Mouse (Mus musculus): Measurements from ENCODE around the gene Satl1. TPM values are rescaled to one million over a fixed set of nuclear protein-coding genes. Genes with fewer than 3 reads are reported as not detected.
"Not testable (repeated sequence)": the region's sequence is repeated elsewhere in the genome, so short reads cannot be mapped to it uniquely, and the experiment has no call there.

Satl1 gene
- not detected for total RNA-seq (2018; cell fraction: chromatin; rRNA removed)
- not detected for total RNA-seq (2018; cell fraction: cytosol; rRNA removed)
- not detected for total RNA-seq (2018; cell fraction: nucleus; rRNA removed)
- polyA plus RNA-seq (2018), result not detected in 3 replicates

DNA sequence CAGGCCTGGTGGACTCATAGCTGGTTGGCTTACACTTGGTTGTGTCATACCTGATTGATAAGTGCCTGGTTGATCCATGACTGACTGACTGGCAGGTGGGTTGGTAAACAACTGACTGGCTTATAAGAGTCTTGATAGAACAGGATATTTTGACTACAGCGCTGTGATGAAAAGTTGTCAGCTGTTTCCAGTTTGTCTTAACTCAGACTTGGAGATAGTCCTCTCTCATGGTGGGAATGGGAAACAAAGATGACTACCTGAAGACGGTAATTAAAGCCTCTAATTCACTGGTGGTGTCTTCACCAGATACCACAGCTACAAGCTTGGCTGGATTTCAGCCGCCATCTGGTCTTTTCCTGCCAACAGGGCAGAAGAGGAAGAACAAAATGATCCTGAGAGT is at the start of gene Satl1:
Gene Satl1, minus strand, starts transcription at position 101 of the 400 bp plus-strand sequence.
- H3K79me2 ChIP-seq (ENCODE audit: inconsistent target), result no peaks in the 10 kb centered on the region
- no peak within 1 kb of the TSS for H3K27ac ChIP-seq
- WGBS (ENCODE audit: missing documents), result 87% methylated on average over 3 of the region's 3 CpGs
- H3K36me3 ChIP-seq (ENCODE audit: inconsistent target), result no peaks in the 10 kb centered on the region
- H3K4me3 ChIP-seq (ENCODE audit: inconsistent target), result no peak within 1 kb of the TSS

DNA sequence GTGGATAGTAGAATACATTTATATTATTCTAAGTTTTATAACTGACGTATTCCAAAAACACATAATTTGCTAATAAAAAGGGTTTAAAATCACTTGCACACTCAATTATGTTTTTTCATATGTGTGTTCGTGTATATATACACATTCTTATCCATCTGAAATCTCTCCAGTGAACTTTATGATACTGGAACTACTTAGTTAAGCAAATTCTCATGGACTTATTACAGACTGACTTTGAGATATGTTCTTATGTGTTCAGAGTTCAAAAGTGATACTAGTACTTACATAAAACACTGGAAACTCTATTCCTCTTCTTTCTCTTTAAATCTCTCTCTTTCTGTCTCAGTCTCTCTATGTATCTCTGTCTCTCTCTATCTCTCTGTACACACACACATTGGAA is 31.5 kb upstream of the Satl1 start:
- WGBS (ENCODE audit: missing documents), result 94% methylated on average over 2 of the region's 2 CpGs
- Histone ChIP-seq H3K27ac (no peak overlapping the region), H3K36me3 (ENCODE audit: inconsistent target) (no peaks in the 10 kb centered on the region), H3K79me2 (ENCODE audit: inconsistent target) (no peaks in the 10 kb centered on the region), H3K4me3 (ENCODE audit: inconsistent target) (no peak overlapping the region)

- Histone ChIP-seq H3K27ac (no peak overlapping the region), H3K36me3 (ENCODE audit: inconsistent target) (no peaks in the 10 kb centered on the region), H3K4me3 (ENCODE audit: inconsistent target) (no peak overlapping the region), H3K79me2 (ENCODE audit: inconsistent target) (no peaks in the 10 kb centered on the region)
- WGBS (ENCODE audit: missing documents), result 100% methylated on average over 1 of the region's 1 CpGs
Observed at GRCm38 (mm10) chrX:112437580-112437979, 31.0 kb upstream of the Satl1 start.

DNA sequence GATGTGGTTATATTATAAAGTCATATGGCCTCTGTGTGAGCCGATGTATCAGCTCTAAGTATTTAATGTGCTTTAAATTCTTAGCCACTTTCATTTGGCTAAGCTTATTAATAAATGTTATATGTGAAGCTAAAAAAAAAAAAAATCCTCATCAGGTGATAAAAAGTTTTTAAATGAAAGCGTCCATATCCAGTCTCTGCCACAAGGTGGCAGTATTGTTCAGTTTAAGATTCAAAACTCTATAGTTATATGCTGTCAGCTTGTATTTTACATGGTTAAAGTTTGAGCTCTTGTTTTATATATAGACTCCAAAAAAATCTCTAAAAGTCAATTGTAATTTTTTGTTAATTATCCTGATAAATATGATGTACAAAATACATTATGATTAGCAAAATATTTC is 16.4 kb upstream of the Satl1 start:
- H3K4me3 ChIP-seq (ENCODE audit: inconsistent target); H3K36me3 ChIP-seq (ENCODE audit: inconsistent target); H3K27ac ChIP-seq; H3K79me2 ChIP-seq (ENCODE audit: inconsistent target): not testable (repeated sequence)
- 0% methylated on average over 1 of the region's 2 CpGs for WGBS (ENCODE audit: missing documents)

DNA sequence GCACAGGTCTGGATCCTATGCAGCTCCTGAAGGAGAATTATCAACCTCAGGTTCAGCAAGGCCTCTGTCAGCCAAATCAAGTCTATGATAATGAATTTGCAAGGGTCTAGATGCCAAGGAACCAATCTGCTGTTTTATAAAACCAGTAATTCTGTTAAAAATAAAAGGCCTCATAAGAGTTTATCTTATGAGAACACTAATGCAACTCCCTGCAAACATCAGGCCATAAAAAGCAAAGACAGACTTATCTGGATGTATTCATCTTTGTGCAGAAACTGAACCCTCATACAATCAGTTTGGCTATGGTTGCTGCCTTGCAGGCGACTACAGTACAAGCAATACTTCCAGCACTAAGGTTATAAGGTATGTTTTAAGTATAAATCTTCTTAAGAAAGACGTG is 5.7 kb upstream of the Satl1 start:
- Histone ChIP-seq H3K4me3 (ENCODE audit: inconsistent target) (no peak overlapping the region), H3K79me2 (ENCODE audit: inconsistent target) (no peaks in the 10 kb centered on the region), H3K36me3 (ENCODE audit: inconsistent target) (no peaks in the 10 kb centered on the region), H3K27ac (no peak overlapping the region)
- WGBS (ENCODE audit: missing documents), result 80% methylated on average over 2 of the region's 2 CpGs

DNA sequence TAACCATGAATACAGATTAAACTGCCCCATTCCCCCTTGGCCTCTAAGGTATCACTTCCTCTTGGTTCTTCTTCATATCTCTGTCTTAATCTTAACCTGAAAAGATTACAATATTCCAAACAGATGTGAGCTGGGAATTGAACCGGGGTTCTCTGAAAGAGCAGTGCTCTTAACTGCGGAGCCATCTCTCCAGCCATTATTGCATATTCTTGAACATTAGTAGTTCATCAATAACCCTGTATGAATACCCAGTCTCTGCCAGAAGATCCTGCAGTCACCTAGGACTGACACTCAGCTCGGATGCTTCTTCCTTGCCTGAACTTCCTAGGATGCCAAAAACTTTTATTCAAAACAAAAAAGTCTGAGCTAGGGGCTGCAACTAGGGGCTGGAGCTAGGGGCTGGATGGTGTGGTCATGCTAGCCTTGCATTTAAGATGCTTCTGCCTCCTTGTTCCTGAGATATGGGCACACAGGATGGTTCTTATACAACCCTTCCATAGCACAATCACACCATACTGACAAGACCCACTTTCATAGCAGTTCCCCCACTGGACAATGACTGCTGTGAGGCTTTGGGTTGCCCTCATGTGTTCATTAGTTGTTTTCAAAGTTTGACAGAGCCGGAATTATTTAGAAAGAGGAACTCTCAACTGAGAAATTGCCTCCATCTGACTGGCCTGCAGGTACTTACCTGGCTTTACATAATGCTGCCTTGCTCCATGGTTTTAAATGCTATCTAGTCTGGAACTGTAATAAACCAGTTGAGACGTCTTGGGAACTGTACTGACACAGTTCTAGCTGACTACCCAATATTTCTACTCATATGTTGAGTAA is 35.8 kb downstream of the Satl1 start:
- not testable (repeated sequence) for H3K4me3 ChIP-seq (ENCODE audit: inconsistent target); H3K36me3 ChIP-seq (ENCODE audit: inconsistent target); H3K27ac ChIP-seq; H3K79me2 ChIP-seq (ENCODE audit: inconsistent target)
- WGBS (ENCODE audit: missing documents), result 81% methylated on average over 5 of the region's 5 CpGs

GRCm38 (mm10) chrX:112368426-112368825 is 38.2 kb downstream of the Satl1 start:
- Histone ChIP-seq H3K79me2 (ENCODE audit: inconsistent target) (no peaks in the 10 kb centered on the region), H3K36me3 (ENCODE audit: inconsistent target) (no peaks in the 10 kb centered on the region), H3K27ac (no peak overlapping the region), H3K4me3 (ENCODE audit: inconsistent target) (no peak overlapping the region)
- WGBS (ENCODE audit: missing documents), result 46% methylated on average over 4 of the region's 4 CpGs

- Histone ChIP-seq H3K36me3 (ENCODE audit: inconsistent target) (no peaks in the 10 kb centered on the region), H3K4me3 (ENCODE audit: inconsistent target) (no peak overlapping the region), H3K27ac (no peak overlapping the region), H3K79me2 (ENCODE audit: inconsistent target) (no peaks in the 10 kb centered on the region)
- 71% methylated on average over 3 of the region's 3 CpGs for WGBS (ENCODE audit: missing documents)
Observed at GRCm38 (mm10) chrX:112348395-112348791, 58.2 kb downstream of the Satl1 start.

DNA sequence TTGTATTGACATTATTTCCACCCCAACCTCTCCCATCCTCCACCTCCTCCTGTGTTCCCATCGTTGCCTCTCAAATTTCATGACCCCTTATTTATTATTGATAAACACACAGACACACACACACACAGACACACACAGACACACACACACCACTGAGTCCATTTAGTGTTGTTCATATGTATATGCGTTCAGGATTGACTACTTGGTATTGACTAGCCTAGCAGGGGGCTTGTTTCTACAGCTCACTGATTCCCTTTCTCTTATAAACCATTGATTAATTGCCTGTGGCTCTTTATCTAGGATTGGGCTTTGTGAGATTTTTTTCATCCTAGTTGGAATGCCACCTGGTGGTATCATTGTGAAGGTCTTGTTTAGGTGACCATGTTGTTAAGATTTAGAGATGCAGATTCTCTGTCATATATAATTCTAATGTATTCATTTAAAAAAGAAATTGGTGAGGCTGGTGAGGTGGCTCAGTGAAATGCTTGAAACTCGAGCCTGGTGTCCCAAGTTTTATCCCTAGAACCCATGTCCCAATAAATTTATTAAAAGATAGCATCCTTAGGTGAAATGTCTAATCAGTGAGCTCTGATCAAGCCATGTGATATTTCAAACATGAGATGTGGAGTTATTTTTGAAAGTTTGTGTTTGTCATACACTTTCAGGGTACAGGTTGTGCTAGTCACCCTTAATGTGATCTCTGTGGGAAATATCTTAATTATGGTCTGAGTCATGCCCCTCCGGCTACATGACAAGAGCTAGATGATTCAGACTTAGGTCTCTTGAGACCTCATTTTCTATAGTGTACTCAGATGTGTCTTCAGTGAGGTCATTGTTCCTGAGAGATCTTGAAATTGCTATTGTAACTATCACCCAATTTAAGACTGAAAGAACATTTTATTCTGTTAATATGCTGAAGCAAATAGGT is 58.8 kb downstream of the Satl1 start:
- Histone ChIP-seq H3K79me2 (ENCODE audit: inconsistent target) (no peaks in the 10 kb centered on the region), H3K36me3 (ENCODE audit: inconsistent target) (no peaks in the 10 kb centered on the region), H3K27ac (no peak overlapping the region), H3K4me3 (ENCODE audit: inconsistent target) (no peak overlapping the region)
- WGBS (ENCODE audit: missing documents), result 90% methylated on average over 4 of the region's 4 CpGs

DNA sequence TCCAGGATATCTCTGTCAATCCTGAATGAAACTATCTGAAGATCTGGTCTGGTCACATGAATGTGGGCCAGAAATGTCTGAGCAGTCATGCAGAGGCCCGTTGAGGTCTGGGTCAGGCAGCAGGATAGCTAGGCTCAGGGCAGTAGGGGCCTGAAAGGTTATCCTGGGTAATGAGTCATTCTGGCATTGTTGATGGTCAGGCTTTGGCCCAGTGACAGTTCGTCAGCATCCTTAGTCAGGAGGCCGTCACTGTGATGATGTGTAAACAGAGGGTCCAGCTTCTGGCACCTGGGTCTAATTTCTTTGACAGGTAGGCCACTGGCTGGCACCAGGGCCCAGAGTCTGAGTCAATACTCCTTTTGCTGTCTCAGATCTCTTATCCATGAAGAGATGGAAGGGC is 67.1 kb downstream of the Satl1 start:
- H3K27ac ChIP-seq, result no peak overlapping the region
- no peaks in the 10 kb centered on the region for H3K36me3 ChIP-seq (ENCODE audit: inconsistent target)
- H3K79me2 ChIP-seq (ENCODE audit: inconsistent target), result no peaks in the 10 kb centered on the region
- no peak overlapping the region for H3K4me3 ChIP-seq (ENCODE audit: inconsistent target)
- 89% methylated on average over 3 of the region's 3 CpGs for WGBS (ENCODE audit: missing documents)

Other genes starting within 250 kb of the Satl1 start
- gene 4933403O08Rik, start 167.7 kb downstream of the Satl1 start, polyA plus RNA-seq (2018), result not detected in 3 replicates
- 15.9 to 26.2 TPM (median 18.3 TPM) in 3 replicates for gene Apool, start 95.4 kb downstream of the Satl1 start, polyA plus RNA-seq (2018)
- not detected in 3 replicates for gene 2010106E10Rik, start 88.5 kb upstream of the Satl1 start, polyA plus RNA-seq (2018)
- gene Zfp711, start 193.7 kb upstream of the Satl1 start, polyA plus RNA-seq (2018), result not detected in 3 replicates

All from macrophage (primary cell).